Mouse (Mus musculus) urinary bladder, postnatal 25 days (tissue): Measurements from ENCODE around the gene Ajuba.

Source experiments
- DNase-seq: peaks from one replicate; pipeline ENCODE4 v3.0.0; 2022; ENCODE audit warnings: low spot score

Ajuba gene

GRCm38 (mm10) chr14:54592319-54592934 lies 15.1 kb upstream of the Ajuba start:
- DNase-seq: no peak

GRCm38 (mm10) chr14:54591056-54591455 lies 13.7 kb upstream of the Ajuba start:
- DNase-seq: no peak

GRCm38 (mm10) chr14:54583681-54584338 lies 6.5 kb upstream of the Ajuba start:
- peak; percentile 62 for DNase-seq

GRCm38 (mm10) chr14:54582536-54582935 lies 5.2 kb upstream of the Ajuba start:
- DNase-seq: no peak

- DNase-seq: no peak
Measured at GRCm38 (mm10) chr14:54579638-54580037, 2.3 kb upstream of the Ajuba start.

GRCm38 (mm10) chr14:54578063-54578462 lies 705 bp upstream of the Ajuba start:
- DNase-seq: peak; percentile 15

GRCm38 (mm10) chr14:54576241-54577088 lies 893 bp downstream of the Ajuba start:
- peak; percentile 42 for DNase-seq

- DNase-seq: peak; percentile 87
Measured at GRCm38 (mm10) chr14:54575631-54576030, 1.7 kb downstream of the Ajuba start.

- no peak for DNase-seq
Measured at GRCm38 (mm10) chr14:54575031-54575430, 2.3 kb downstream of the Ajuba start.

- DNase-seq: peak; percentile 76
Measured at GRCm38 (mm10) chr14:54574253-54574652, 3.1 kb downstream of the Ajuba start.

GRCm38 (mm10) chr14:54572790-54573736 lies 4.3 kb downstream of the Ajuba start:
- DNase-seq: peak; percentile 53

- no peak for DNase-seq
Measured at GRCm38 (mm10) chr14:54572122-54572521, 5.2 kb downstream of the Ajuba start.

- DNase-seq: no peak
Measured at GRCm38 (mm10) chr14:54569451-54570392, 7.6 kb downstream of the Ajuba start.

GRCm38 (mm10) chr14:54568694-54569414 lies 8.5 kb downstream of the Ajuba start:
- DNase-seq: peak; percentile 65

- DNase-seq: no peak
Measured at GRCm38 (mm10) chr14:54560527-54561242, 16.7 kb downstream of the Ajuba start.

GRCm38 (mm10) chr14:54557330-54557729 lies 20.0 kb downstream of the Ajuba start:
- no peak for DNase-seq

GRCm38 (mm10) chr14:54553975-54554769 lies 23.2 kb downstream of the Ajuba start, which contains the start of gene Haus4:
TSS of gene Haus4 (minus strand) at chr14:54554616.
- DNase-seq: peak; percentile 73

GRCm38 (mm10) chr14:54553454-54553974 lies 23.8 kb downstream of the Ajuba start:
- DNase-seq: no peak
